Mouse (Mus musculus) lung, embryonic 15.5 days (tissue): ENCODE results near the gene Abi3. TPM values are rescaled to one million over a fixed set of nuclear protein-coding genes. Genes with fewer than 3 reads are reported as not detected.

ENCODE experiments used
- polyA plus RNA-seq: library from polyadenylated mRNA; unstranded; fragments of >200 nt; fragmentation: Nextera tagmentation; extraction: Ambion mirVana; gene quantifications from 2 replicates; pipeline ENCODE4 v1.2.1, GENCODE M21; 2015

Gene Abi3
- polyA plus RNA-seq, 1 experiment from 2014 or later: 19.7 TPM

Other genes with a start within 250 kb of the Abi3 start
- 199 and 205 TPM in 2 replicates for gene Phb, start 175.5 kb downstream of the Abi3 start, polyA plus RNA-seq
- gene Zfp652, start 129.8 kb downstream of the Abi3 start, polyA plus RNA-seq: 22.9 and 24.1 TPM in 2 replicates
- gene B130006D01Rik, start 118.9 kb downstream of the Abi3 start, polyA plus RNA-seq: 1.1 and 1.4 TPM in 2 replicates
- gene Phospho1, start 18.0 kb downstream of the Abi3 start, polyA plus RNA-seq: 0.32 and 0.84 TPM in 2 replicates
- gene Gngt2, start 5.3 kb downstream of the Abi3 start, polyA plus RNA-seq: 18.9 and 20.9 TPM in 2 replicates
- 0.13 and 0.30 TPM in 2 replicates for gene B4galnt2, start 72.4 kb upstream of the Abi3 start, polyA plus RNA-seq
- gene Igf2bp1, start 163.5 kb upstream of the Abi3 start, polyA plus RNA-seq: 36.0 and 36.6 TPM in 2 replicates
- not detected in 2 replicates for gene Gip, start 182.1 kb upstream of the Abi3 start, polyA plus RNA-seq
- gene Snf8, start 192.4 kb upstream of the Abi3 start, polyA plus RNA-seq: 91.4 and 94.6 TPM in 2 replicates
- 42.2 and 45.0 TPM in 2 replicates for gene Ube2z, start 222.9 kb upstream of the Abi3 start, polyA plus RNA-seq
- 522 and 555 TPM in 2 replicates for gene Atp5g1, start 233.2 kb upstream of the Abi3 start, polyA plus RNA-seq